Mouse (Mus musculus): Measurements from ENCODE around the gene Rpl3l. TPM values are rescaled to one million over a fixed set of nuclear protein-coding genes. Genes with fewer than 3 reads are reported as not detected.

Rpl3l gene
- polyA plus RNA-seq, 1 experiment from 2014 or later = not detected

Other genes starting within 250 kb of the Rpl3l start
- 30.3 and 36.2 TPM in 2 replicates for gene Mlst8, start 248.7 kb upstream of the Rpl3l start, polyA plus RNA-seq (2014; fragmentation: Nextera tagmentation; extraction: Ambion mirVana)
- gene Caskin1, start 239.2 kb upstream of the Rpl3l start, polyA plus RNA-seq (2014; fragmentation: Nextera tagmentation; extraction: Ambion mirVana) = 2.3 and 2.5 TPM in 2 replicates
- gene Traf7, start 199.9 kb upstream of the Rpl3l start, polyA plus RNA-seq (2014; fragmentation: Nextera tagmentation; extraction: Ambion mirVana) = 89.3 and 102 TPM in 2 replicates
- 1.8 and 3.1 TPM in 2 replicates for gene Rab26, start 193.6 kb upstream of the Rpl3l start, polyA plus RNA-seq (2014; fragmentation: Nextera tagmentation; extraction: Ambion mirVana)
- gene Pkd1, start 178.0 kb upstream of the Rpl3l start, polyA plus RNA-seq (2014; fragmentation: Nextera tagmentation; extraction: Ambion mirVana) = 20.8 and 22.5 TPM in 2 replicates
- 62.7 and 66.8 TPM in 2 replicates for gene Tsc2, start 95.2 kb upstream of the Rpl3l start, polyA plus RNA-seq (2014; fragmentation: Nextera tagmentation; extraction: Ambion mirVana)
- 19.5 and 23.2 TPM in 2 replicates for gene Nthl1, start 95.1 kb upstream of the Rpl3l start, polyA plus RNA-seq (2014; fragmentation: Nextera tagmentation; extraction: Ambion mirVana)
- gene Slc9a3r2, start 77.5 kb upstream of the Rpl3l start, polyA plus RNA-seq (2014; fragmentation: Nextera tagmentation; extraction: Ambion mirVana) = 59.3 and 60.4 TPM in 2 replicates
- 0.31 and 0.54 TPM in 2 replicates for gene Npw, start 69.4 kb upstream of the Rpl3l start, polyA plus RNA-seq (2014; fragmentation: Nextera tagmentation; extraction: Ambion mirVana)
- gene Zfp598, start 58.1 kb upstream of the Rpl3l start, polyA plus RNA-seq (2014; fragmentation: Nextera tagmentation; extraction: Ambion mirVana) = 36.3 and 42.0 TPM in 2 replicates
- gene Syngr3, start 37.9 kb upstream of the Rpl3l start, polyA plus RNA-seq (2014; fragmentation: Nextera tagmentation; extraction: Ambion mirVana) = 6.6 and 6.9 TPM in 2 replicates
- 53.0 and 63.3 TPM in 2 replicates for gene Gfer, start 31.7 kb upstream of the Rpl3l start, polyA plus RNA-seq (2014; fragmentation: Nextera tagmentation; extraction: Ambion mirVana)
- gene Noxo1, start 31.6 kb upstream of the Rpl3l start, polyA plus RNA-seq (2014; fragmentation: Nextera tagmentation; extraction: Ambion mirVana) = 1.5 and 1.7 TPM in 2 replicates
- gene Tbl3, start 20.2 kb upstream of the Rpl3l start, polyA plus RNA-seq (2014; fragmentation: Nextera tagmentation; extraction: Ambion mirVana) = 120 and 121 TPM in 2 replicates
- gene Rnf151, start 9.8 kb upstream of the Rpl3l start, polyA plus RNA-seq (2014; fragmentation: Nextera tagmentation; extraction: Ambion mirVana) = 0.16 TPM in 1 of 2 replicates, not detected in the other
- gene Rps2, start 9.7 kb upstream of the Rpl3l start, polyA plus RNA-seq (2014; fragmentation: Nextera tagmentation; extraction: Ambion mirVana) = 1,548 and 1,633 TPM in 2 replicates
- 211 and 216 TPM in 2 replicates for gene Ndufb10, start 3.3 kb upstream of the Rpl3l start, polyA plus RNA-seq (2014; fragmentation: Nextera tagmentation; extraction: Ambion mirVana)
- gene Msrb1, start 8.8 kb downstream of the Rpl3l start, polyA plus RNA-seq (2014; fragmentation: Nextera tagmentation; extraction: Ambion mirVana) = 24.9 and 27.0 TPM in 2 replicates
- gene Hs3st6, start 25.2 kb downstream of the Rpl3l start, polyA plus RNA-seq (2014; fragmentation: Nextera tagmentation; extraction: Ambion mirVana) = 3.1 and 3.4 TPM in 2 replicates
- not detected in 2 replicates for gene Meiob, start 76.5 kb downstream of the Rpl3l start, polyA plus RNA-seq (2014; fragmentation: Nextera tagmentation; extraction: Ambion mirVana)
- gene Hagh, start 112.3 kb downstream of the Rpl3l start, polyA plus RNA-seq (2014; fragmentation: Nextera tagmentation; extraction: Ambion mirVana) = 27.2 and 28.8 TPM in 2 replicates
- gene Fahd1, start 122.5 kb downstream of the Rpl3l start, polyA plus RNA-seq (2014; fragmentation: Nextera tagmentation; extraction: Ambion mirVana) = 16.6 and 18.5 TPM in 2 replicates
- 0.24 and 0.47 TPM in 2 replicates for gene Igfals, start 138.2 kb downstream of the Rpl3l start, polyA plus RNA-seq (2014; fragmentation: Nextera tagmentation; extraction: Ambion mirVana)
- gene Nubp2, start 158.5 kb downstream of the Rpl3l start, polyA plus RNA-seq (2014; fragmentation: Nextera tagmentation; extraction: Ambion mirVana) = 65.1 and 66.0 TPM in 2 replicates
- gene Spsb3, start 158.8 kb downstream of the Rpl3l start, polyA plus RNA-seq (2014; fragmentation: Nextera tagmentation; extraction: Ambion mirVana) = 36.8 and 42.1 TPM in 2 replicates
- 20.5 and 20.8 TPM in 2 replicates for gene Eme2, start 167.3 kb downstream of the Rpl3l start, polyA plus RNA-seq (2014; fragmentation: Nextera tagmentation; extraction: Ambion mirVana)
- gene Mrps34, start 167.3 kb downstream of the Rpl3l start, polyA plus RNA-seq (2014; fragmentation: Nextera tagmentation; extraction: Ambion mirVana) = 82.3 and 84.8 TPM in 2 replicates
- 51.5 and 53.0 TPM in 2 replicates for gene Nme3, start 168.7 kb downstream of the Rpl3l start, polyA plus RNA-seq (2014; fragmentation: Nextera tagmentation; extraction: Ambion mirVana)
- 31.0 and 32.0 TPM in 2 replicates for gene Mapk8ip3, start 209.2 kb downstream of the Rpl3l start, polyA plus RNA-seq (2014; fragmentation: Nextera tagmentation; extraction: Ambion mirVana)
- gene Jpt2, start 232.9 kb downstream of the Rpl3l start, polyA plus RNA-seq (2014; fragmentation: Nextera tagmentation; extraction: Ambion mirVana) = 201 and 259 TPM in 2 replicates